Mouse (Mus musculus) forebrain, embryonic 11.5 days (tissue): ENCODE measurements around the gene Nup188. TPM values are rescaled to one million over a fixed set of nuclear protein-coding genes. Genes with fewer than 3 reads are reported as not detected.

Source experiments
- ATAC-seq: fragments of 200-750 bp; cut with Nextera tagmentation; replicated peaks from 2 replicates; pipeline ENCODE4 v1.8.0; 2017; ENCODE audit warnings: moderate TSS enrichment; ENCODE audit not compliant: low FRiP score
- DNase-seq: peaks from one replicate; pipeline ENCODE4 v3.0.0-alpha.2; 2017; ENCODE audit warnings: low spot score
- H3K27ac ChIP-seq: fragments of 300-500 bp; sonication (generic); 2 replicates; pipeline ENCODE4 v1.5.1; 2014; ENCODE audit warnings: low read depth, low read length
- H3K27me3 ChIP-seq: fragments of 300-500 bp; sonication (generic); 2 replicates; pipeline ENCODE4 v1.6.1; 2014; ENCODE audit warnings: mild to moderate bottlenecking, low read length, mixed read lengths; ENCODE audit not compliant: control insufficient read depth, insufficient read depth
- H3K36me3 ChIP-seq: fragments of 300-500 bp; sonication (generic); 2 replicates; pipeline ENCODE4 v1.6.1; 2014; ENCODE audit warnings: mild to moderate bottlenecking, low read length, moderate library complexity, mixed read lengths; ENCODE audit not compliant: control insufficient read depth, insufficient read depth
- H3K4me1 ChIP-seq: fragments of 300-500 bp; sonication (generic); replicated peaks from 2 replicates; pipeline ENCODE4 v1.6.1; 2014; ENCODE audit warnings: low read length, mixed read lengths; ENCODE audit not compliant: control insufficient read depth, insufficient read depth
- H3K4me2 ChIP-seq: fragments of 300-500 bp; sonication (generic); 2 replicates; pipeline ENCODE4 v1.6.1; 2014; ENCODE audit warnings: low read depth, mild to moderate bottlenecking, low read length, moderate library complexity, mixed read lengths; ENCODE audit not compliant: severe bottlenecking
- H3K4me3 ChIP-seq: fragments of 300-500 bp; sonication (generic); 2 replicates; pipeline ENCODE4 v1.5.1; 2014; ENCODE audit warnings: low read depth, low read length
- H3K9ac ChIP-seq: fragments of 300-500 bp; sonication (generic); 2 replicates; pipeline ENCODE4 v1.6.1; 2014; ENCODE audit warnings: low read length
- H3K9me3 ChIP-seq: fragments of 300-500 bp; sonication (generic); 2 replicates; pipeline ENCODE4 v1.6.1; 2016; ENCODE audit warnings: low read length, mixed read lengths; ENCODE audit not compliant: control insufficient read depth
- WGBS: fragments of 180-500 bp; shearing (Covaris S2); extraction: QIAGEN DNeasy Blood & Tissue Kit; methylation state at CpG from one replicate; pipeline ENCODE4 v1.1.7; 2014; 5-methylcytosine and 5-hydroxymethylcytosine counted together
- polyA plus RNA-seq: library from polyadenylated mRNA; unstranded; fragments of >200 nt; fragmentation: Nextera tagmentation; extraction: Ambion mirVana; gene quantifications from 2 replicates; pipeline ENCODE4 v1.2.1, GENCODE M21; 2014

Gene Nup188
- polyA plus RNA-seq, 1 experiment from 2014 or later = 65.8 TPM

DNA sequence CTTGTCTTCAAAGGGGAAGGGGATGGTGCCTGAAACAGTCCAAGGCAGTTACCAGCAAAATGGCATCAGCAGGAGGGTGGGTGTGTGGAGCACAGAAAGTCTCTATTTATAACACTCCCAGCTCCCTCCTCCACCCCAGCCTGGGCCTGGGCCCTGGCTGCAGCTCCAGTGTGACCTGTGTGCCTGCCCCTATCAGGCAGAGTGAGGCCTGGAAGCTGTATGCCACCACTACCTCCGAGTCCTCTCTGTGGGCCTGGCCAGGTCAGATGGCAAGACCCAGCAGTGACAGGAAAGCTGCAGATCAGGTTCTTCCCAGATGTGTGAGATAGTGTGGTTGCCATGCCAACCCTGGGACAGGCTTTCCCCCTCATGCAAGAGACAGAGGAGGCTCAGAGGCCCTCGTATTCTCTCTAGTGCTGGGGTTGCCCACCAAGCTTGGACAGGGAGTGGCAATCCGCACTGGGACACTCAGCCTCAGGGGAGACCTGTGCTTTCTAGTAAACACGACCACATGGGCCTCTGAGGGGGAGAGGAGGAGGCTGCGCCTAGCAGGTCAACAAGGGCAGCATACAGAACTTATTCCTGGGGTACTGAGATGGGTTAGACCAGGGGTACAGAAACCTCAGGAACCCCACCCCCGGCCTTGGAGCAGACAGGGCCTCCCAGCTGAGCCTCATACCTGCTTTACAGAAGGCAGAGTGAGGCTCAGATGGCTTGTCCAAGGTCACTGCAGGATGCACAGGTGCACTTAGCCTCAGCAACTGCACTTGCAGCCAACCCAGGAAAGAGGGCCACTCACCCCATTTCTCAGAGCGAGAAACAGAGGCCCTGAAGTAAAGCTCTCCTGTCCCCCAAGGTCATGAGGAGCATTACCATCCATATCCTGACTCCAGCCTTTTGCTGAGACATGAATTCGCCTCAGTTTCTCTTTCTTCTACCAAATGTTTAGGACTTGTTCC is 71.6 kb downstream of the Nup188 start:
- Histone ChIP-seq H3K9ac (peak overlapping the region; percentile 80), H3K27me3 (no peaks in the 10 kb centered on the region), H3K9me3 (peaks cover 3% of the 10 kb centered on the region; the same call in 1 of the 2 replicates), H3K36me3 (no peaks in the 10 kb centered on the region), H3K4me1 (peaks cover 10% of the 10 kb centered on the region), H3K4me3 (peak overlapping the region; percentile 66), H3K27ac (no peak overlapping the region), H3K4me2 (peak overlapping the region; percentile 90)
- ATAC-seq = no peak
- no peak for DNase-seq
- WGBS = 69% methylated on average over 8 of the region's 8 CpGs

GRCm38 (mm10) chr2:30358533-30359531 is 72.6 kb downstream of the Nup188 start, which contains the start of gene Sh3glb2:
Gene Sh3glb2 (minus strand): TSS chr2:30359337.
- 3% methylated on average over 73 of the region's 73 CpGs for WGBS
- Histone ChIP-seq H3K4me1 (peaks cover 10% of the 10 kb centered on the region), H3K27ac (no peak within 1 kb of the TSS), H3K36me3 (no peaks in the 10 kb centered on the region), H3K4me3 (peak within 1 kb of the TSS; percentile 66), H3K27me3 (no peaks in the 10 kb centered on the region), H3K4me2 (peak within 1 kb of the TSS; percentile 90), H3K9me3 (peaks cover 4% of the 10 kb centered on the region; the same call in 1 of the 2 replicates), H3K9ac (peak within 1 kb of the TSS; percentile 80)
- DNase-seq (peak; percentile 92), ATAC-seq (peak; percentile 79)

DNA sequence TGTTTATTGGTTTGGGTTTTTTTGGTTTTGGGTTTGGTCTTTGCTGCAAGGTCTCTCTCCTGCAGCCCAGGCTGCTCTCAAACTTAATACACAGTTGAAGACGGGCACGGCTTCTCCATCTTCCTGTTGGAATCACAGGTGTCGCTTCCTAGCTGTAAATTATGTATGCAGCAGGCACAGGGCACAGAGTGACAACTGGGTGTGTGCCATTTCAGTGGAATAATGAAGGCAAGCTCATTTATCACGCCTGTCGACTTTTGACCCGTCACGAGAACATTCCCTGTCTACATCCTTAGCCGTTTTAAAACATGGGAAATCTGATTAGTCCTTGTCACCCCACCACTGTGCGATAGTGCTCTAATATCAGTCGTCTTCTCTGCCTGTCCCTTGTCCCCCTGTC is 74.4 kb downstream of the Nup188 start:
- Histone ChIP-seq H3K4me2 (no peak overlapping the region), H3K4me3 (no peak overlapping the region), H3K4me1 (peaks cover 18% of the 10 kb centered on the region), H3K36me3 (no peaks in the 10 kb centered on the region), H3K9me3 (peaks cover 4% of the 10 kb centered on the region; the same call in 1 of the 2 replicates), H3K27ac (no peak overlapping the region), H3K27me3 (no peaks in the 10 kb centered on the region), H3K9ac (no peak overlapping the region)
- ATAC-seq (no peak), DNase-seq (no peak)
- 78% methylated on average over 10 of the region's 10 CpGs for WGBS

- Histone ChIP-seq H3K36me3 (no peaks in the 10 kb centered on the region), H3K4me3 (no peak overlapping the region), H3K9me3 (peaks cover 4% of the 10 kb centered on the region; the same call in 1 of the 2 replicates), H3K4me1 (peaks cover 15% of the 10 kb centered on the region), H3K4me2 (no peak overlapping the region), H3K27ac (no peak overlapping the region), H3K27me3 (no peaks in the 10 kb centered on the region), H3K9ac (no peak overlapping the region)
- DNase-seq (no peak), ATAC-seq (no peak)
- WGBS = 79% methylated on average over 5 of the region's 5 CpGs
These were observed 76.7 kb downstream of the Nup188 start for GRCm38 (mm10) chr2:30362865-30363264.

GRCm38 (mm10) chr2:30363773-30364650 is 77.8 kb downstream of the Nup188 start, which contains the start of gene Miga2:
Gene Miga2 (plus strand): TSS chr2:30364233.
- Histone ChIP-seq H3K9me3 (peaks cover 4% of the 10 kb centered on the region; the same call in 1 of the 2 replicates), H3K4me1 (peaks cover 9% of the 10 kb centered on the region), H3K36me3 (no peaks in the 10 kb centered on the region; the same call in 1 of the 2 replicates), H3K4me2 (peak within 1 kb of the TSS; percentile 94), H3K27ac (peak within 1 kb of the TSS; percentile 27; the same call in 1 of the 2 replicates), H3K9ac (peak within 1 kb of the TSS; percentile 86), H3K4me3 (peak within 1 kb of the TSS; percentile 74), H3K27me3 (no peaks in the 10 kb centered on the region)
- peak; percentile 99 for ATAC-seq
- DNase-seq = peak; percentile 98
- under 1% methylated on average over 54 of the region's 54 CpGs for WGBS

GRCm38 (mm10) chr2:30365281-30366069 is 79.3 kb downstream of the Nup188 start:
- peaks cover 9% of the 10 kb centered on the region for H3K4me1 ChIP-seq
- peak overlapping the region; percentile 74 for H3K4me3 ChIP-seq
- DNase-seq = no peak
- H3K9ac ChIP-seq = peak overlapping the region; percentile 86
- 92% methylated on average over 2 of the region's 2 CpGs for WGBS
- H3K36me3 ChIP-seq = peaks cover 3% of the 10 kb centered on the region
- no peak for ATAC-seq
- H3K27me3 ChIP-seq = no peaks in the 10 kb centered on the region
- H3K9me3 ChIP-seq = peaks cover 4% of the 10 kb centered on the region; the same call in 1 of the 2 replicates
- no peak overlapping the region for H3K27ac ChIP-seq
- H3K4me2 ChIP-seq = peak overlapping the region; percentile 94

- no peak overlapping the region for H3K9ac ChIP-seq
- no peak overlapping the region for H3K27ac ChIP-seq
- ATAC-seq (no peak), DNase-seq (no peak)
- H3K36me3 ChIP-seq = peaks cover 5% of the 10 kb centered on the region
- H3K9me3 ChIP-seq = peaks cover 4% of the 10 kb centered on the region; the same call in 1 of the 2 replicates
- no peak overlapping the region for H3K4me3 ChIP-seq
- H3K4me2 ChIP-seq = no peak overlapping the region
- 81% methylated on average over 5 of the region's 5 CpGs for WGBS
- H3K27me3 ChIP-seq = no peaks in the 10 kb centered on the region
- peaks cover 9% of the 10 kb centered on the region for H3K4me1 ChIP-seq
These were observed 80.0 kb downstream of the Nup188 start for GRCm38 (mm10) chr2:30366203-30366602.
